Mouse (Mus musculus) G1E (cell line): ENCODE measurements at regions not wholly inside any gene's neighbourhood (a gene's known extent, or its start where the extent isn't known, plus 50 kb on each side); places are given as distances from the start of the nearest gene placed in this dataset.

ENCODE experiments used
- CTCF ChIP-seq: IDR thresholded peaks from 2 replicates; pipeline ENCODE4 v1.5.1; 2012; ENCODE audit warnings: low read depth, low read length, inconsistent platforms, mixed read lengths
- GATA1 ChIP-seq: IDR thresholded peaks from 2 replicates; pipeline ENCODE4 v1.6.1; 2012; ENCODE audit warnings: borderline replicate concordance, low read length, inconsistent platforms, mixed read lengths
- GATA2 ChIP-seq: IDR thresholded peaks from 2 replicates; pipeline ENCODE4 v1.6.1; 2012; ENCODE audit warnings: low read depth, low read length, inconsistent platforms, borderline replicate concordance
- POLR2AphosphoS5 ChIP-seq: IDR thresholded peaks from 2 replicates; pipeline ENCODE4 v1.6.1; 2012; ENCODE audit warnings: low read depth, low read length, inconsistent platforms; ENCODE audit not compliant: insufficient replicate concordance
- TAL1 ChIP-seq: conservative IDR thresholded peaks from 2 replicates; pipeline ENCODE4 v1.6.1; 2012; ENCODE audit warnings: low read depth, low read length, inconsistent platforms, mixed read lengths

GRCm38 (mm10) chr10:17656872-17657482, 66.0 kb upstream of the Cited2 start:
- TF ChIP-seq CTCF (no peak), TAL1 (no peak), POLR2AphosphoS5 (no peak), GATA1 (no peak), GATA2 (no peak)
